ENCODE assay signal across 24 mouse cellular contexts in genomic region chr11:45701506-45701905, GRCm38 (mm10).
"Had no signal": no experiment of that assay in that cellular context is flagged by ENCODE, and none has a peak within 500 bp of the region (broad histone marks: within the 10 kb centered on the region; RNA-seq: fewer than 3 reads in every experiment).

No protein-coding gene starts in this region.

- H3K9me3 ChIP-seq: heart, embryonic 10.5 days; heart, embryonic 12.5 days; hindbrain, embryonic 15.5 days; intestine, embryonic 15.5 days; limb, embryonic 13.5 days; limb, embryonic 15.5 days had no signal

- H3K9ac ChIP-seq: heart, embryonic 12.5 days; hindbrain, embryonic 15.5 days; intestine, embryonic 15.5 days; limb, embryonic 13.5 days; limb, embryonic 15.5 days had no signal

- H3K4me1 ChIP-seq: heart, embryonic 12.5 days; hindbrain, embryonic 15.5 days; intestine, embryonic 15.5 days; limb, embryonic 15.5 days had no signal

- H3K27ac ChIP-seq: gastrocnemius, adult 2 months; heart, embryonic 10.5 days; hindbrain, embryonic 15.5 days; intestine, embryonic 15.5 days; layer of hippocampus, adult 2 months; limb, embryonic 13.5 days; limb, embryonic 15.5 days had no signal

- H3K4me3 ChIP-seq: gastrocnemius, adult 2 months; heart, embryonic 10.5 days; heart, embryonic 12.5 days; hindbrain, embryonic 15.5 days; intestine, embryonic 15.5 days; layer of hippocampus, adult 2 months; limb, embryonic 13.5 days; limb, embryonic 15.5 days had no signal

- DNase-seq: gastrocnemius, adult 2 months; gastrocnemius, postnatal 10 days; gastrocnemius, postnatal 25 days; heart, adult 18-20 months; heart, postnatal 10 days; heart, postnatal 4 days; kidney, adult 18-20 months; kidney, adult 8-10 months; kidney, postnatal 10 days; kidney, postnatal 25 days; kidney, postnatal 4 days; layer of hippocampus, adult 9-11 months; layer of hippocampus, postnatal 36 days; left cerebral cortex, postnatal 4 days had no signal

- H3K4me2 ChIP-seq: heart, embryonic 12.5 days; hindbrain, embryonic 15.5 days; intestine, embryonic 15.5 days; limb, embryonic 13.5 days; limb, embryonic 15.5 days had no signal

- H3K36me3 ChIP-seq: heart, embryonic 10.5 days; heart, embryonic 12.5 days; hindbrain, embryonic 15.5 days; intestine, embryonic 15.5 days; limb, embryonic 13.5 days; limb, embryonic 15.5 days had no signal

- ATAC-seq: forebrain, embryonic 16.5 days; inflammation-experienced regulatory T-cells, adult 6 months; intestine, embryonic 15.5 days; intestine, postnatal 0 days had no signal

- H3K27me3 ChIP-seq: heart, embryonic 12.5 days; hindbrain, embryonic 15.5 days; intestine, embryonic 15.5 days; limb, embryonic 13.5 days; limb, embryonic 15.5 days had no signal
